ENCODE assay signal across 8 mouse cellular contexts in genomic region chr16:30062242-30063030, GRCm38 (mm10). TPM values are rescaled to one million over a fixed set of nuclear protein-coding genes. Genes with fewer than 3 reads are reported as not detected.
DNase-seq lines count a peak whose midpoint lies in the region; ATAC-seq lines count a peak whose summit lies in the region.

No protein-coding gene starts in this region.

- H3K9me3 ChIP-seq in kidney, embryonic 14.5 days (ENCODE audit: control insufficient read depth, low read length): no peaks in the 10 kb centered on the region
- H3K9me3 ChIP-seq in hindbrain, embryonic 10.5 days: no peaks in the 10 kb centered on the region
- H3K9me3 ChIP-seq in midbrain, embryonic 12.5 days: no peaks in the 10 kb centered on the region

- H3K4me1 ChIP-seq in kidney, embryonic 14.5 days (ENCODE audit: control insufficient read depth, insufficient read depth, low read length): peaks cover 49% of the 10 kb centered on the region
- H3K4me1 ChIP-seq in hindbrain, embryonic 10.5 days (replicated peaks): peaks cover 79% of the 10 kb centered on the region
- peaks cover 53% of the 10 kb centered on the region for H3K4me1 ChIP-seq in midbrain, embryonic 12.5 days

- peak overlapping the region; percentile 90 for H3K4me2 ChIP-seq in kidney, embryonic 14.5 days (replicated peaks; ENCODE audit: low read depth, low read length)
- H3K4me2 ChIP-seq in midbrain, embryonic 12.5 days (replicated peaks): peak overlapping the region; percentile 98

- peaks cover 6% of the 10 kb centered on the region; the same call in 1 of the 2 replicates for H3K36me3 ChIP-seq in kidney, embryonic 14.5 days (ENCODE audit: control insufficient read depth, insufficient read depth, low read length)
- 0 out of 2 replicates have a peak, but pooled peaks cover 6% of the 10 kb centered on the region for H3K36me3 ChIP-seq in hindbrain, embryonic 10.5 days
- H3K36me3 ChIP-seq in midbrain, embryonic 12.5 days: no peaks in the 10 kb centered on the region

- no peaks in the 10 kb centered on the region for H3K27me3 ChIP-seq in kidney, embryonic 14.5 days (ENCODE audit: control insufficient read depth, insufficient read depth, low read length)
- peaks cover 62% of the 10 kb centered on the region for H3K27me3 ChIP-seq in hindbrain, embryonic 10.5 days (ENCODE audit: insufficient read depth, poor library complexity, severe bottlenecking)
- H3K27me3 ChIP-seq in midbrain, embryonic 12.5 days: peaks cover 68% of the 10 kb centered on the region

- peak overlapping the region; percentile 98 for H3K27ac ChIP-seq in kidney, embryonic 14.5 days (ENCODE audit: low read depth, low read length)
- H3K27ac ChIP-seq in hindbrain, embryonic 10.5 days: peak overlapping the region; percentile 97
- H3K27ac ChIP-seq in midbrain, embryonic 12.5 days (replicated peaks): no peak overlapping the region

- no peak for ATAC-seq in kidney, embryonic 14.5 days (ENCODE audit: low FRiP score, low TSS enrichment)
- ATAC-seq in midbrain, embryonic 12.5 days (ENCODE audit: low FRiP score, low read depth): no peak

- DNase-seq in kidney, postnatal 10 days: no peak
- DNase-seq in ZHBTc4 (ENCODE audit: low read depth, low spot score): peak; percentile 50
- no peak for DNase-seq in hindbrain, embryonic 10.5 days (ENCODE audit: low spot score)
- DNase-seq in urinary bladder, adult 18-20 months (ENCODE audit: low spot score in 2 of 2): no peak
- DNase-seq in adrenal gland, postnatal 25 days: no peak
- DNase-seq in ovary, adult 18-20 months (ENCODE audit: low spot score): no peak

- peak overlapping the region; percentile 85 for H3K4me3 ChIP-seq in kidney, embryonic 14.5 days (ENCODE audit: low read length)
- peak overlapping the region; percentile 77 for H3K4me3 ChIP-seq in hindbrain, embryonic 10.5 days
- H3K4me3 ChIP-seq in midbrain, embryonic 12.5 days: peak overlapping the region; percentile 67

- peak overlapping the region; percentile 95 for H3K9ac ChIP-seq in kidney, embryonic 14.5 days (ENCODE audit: low read depth, low read length)
- peak overlapping the region; percentile 77 for H3K9ac ChIP-seq in midbrain, embryonic 12.5 days (replicated peaks)

- WGBS in kidney, embryonic 14.5 days: 21% methylated on average over 12 of the region's 12 CpGs
- 15% methylated on average over 12 of the region's 12 CpGs for WGBS in hindbrain, embryonic 10.5 days
- WGBS in midbrain, embryonic 12.5 days: 16% methylated on average over 12 of the region's 12 CpGs

RNA-seq across cellular contexts. Expression of gene Hes1, which starts 1.7 kb away (rescaled TPM):
- polyA plus RNA-seq in kidney, embryonic 14.5 days (2014; fragmentation: Nextera tagmentation; extraction: Ambion mirVana): 68.7 and 82.2 TPM in 2 replicates
- polyA plus RNA-seq in hindbrain, embryonic 10.5 days (2016; fragmentation: Nextera tagmentation; extraction: Ambion mirVana): 31.2 and 31.9 TPM in 2 replicates
- polyA plus RNA-seq in midbrain, embryonic 12.5 days (2016; fragmentation: Nextera tagmentation; extraction: Ambion mirVana): 30.5 and 37.9 TPM in 2 replicates
- total RNA-seq in adrenal gland, postnatal 25 days (2021): 32.5 and 34.2 TPM in 2 replicates
